Mouse (Mus musculus) macrophage (primary cell): ENCODE data around the gene Akap8l. TPM values are rescaled to one million over a fixed set of nuclear protein-coding genes. Genes with fewer than 3 reads are reported as not detected.

Experiments used
- H3K27ac ChIP-seq: fragments of 350-480 bp; formaldehyde crosslinking; 2 replicates; pipeline ENCODE4 v1.9.0; 2021
- H3K36me3 ChIP-seq: fragments of 350-480 bp; formaldehyde crosslinking; 2 replicates; pipeline ENCODE4 v1.9.0; 2021; ENCODE audit errors: inconsistent target
- H3K4me3 ChIP-seq: fragments of 350-480 bp; formaldehyde crosslinking; 2 replicates; pipeline ENCODE4 v1.9.0; 2021; ENCODE audit errors: inconsistent target
- H3K79me2 ChIP-seq: fragments of 350-480 bp; formaldehyde crosslinking; 2 replicates; pipeline ENCODE4 v1.9.0; 2021; ENCODE audit errors: inconsistent target
- WGBS: methylation state at CpG from one replicate; pipeline ENCODE4 v1.1.7; 2026; ENCODE audit warnings: inconsistent platforms; ENCODE audit not compliant: missing documents; 5-methylcytosine and 5-hydroxymethylcytosine counted together
- polyA plus RNA-seq: library from polyadenylated mRNA; stranded (reverse); fragments of 250-400 nt; gene quantifications from 3 replicates; pipeline ENCODE4 v1.2.4, GENCODE M21; 2018; ENCODE audit warnings: inconsistent platforms
- total RNA-seq, 78 experiments: library from RNA; depleted of rRNA; stranded (reverse); fragments of 250-400 nt; gene quantifications; 1 replicate in 9 of 78; 2 replicates in 24 of 78; 3 replicates in 43 of 78; 4 replicates in 2 of 78; pipeline ENCODE4 v1.2.4; 2018; ENCODE audit warnings: inconsistent platforms in 56 of 78

Gene Akap8l
- 100 to 1,000 TPM in 20 of 26 experiments, 10 to 100 TPM in 6; 36.7 to 321 (median 192) TPM for total RNA-seq (2018; cell fraction: chromatin; rRNA removed)
- 10 to 100 TPM; 14.7 to 32.3 (median 21.5) TPM for total RNA-seq (2018; cell fraction: cytosol; rRNA removed)
- 100 to 1,000 TPM in 9 of 26 experiments, 10 to 100 TPM in 17; 24.8 to 179 (median 86.1) TPM for total RNA-seq (2018; cell fraction: nucleus; rRNA removed)
- polyA plus RNA-seq = 20.2 to 41.0 TPM (median 33.8 TPM) in 3 replicates

DNA sequence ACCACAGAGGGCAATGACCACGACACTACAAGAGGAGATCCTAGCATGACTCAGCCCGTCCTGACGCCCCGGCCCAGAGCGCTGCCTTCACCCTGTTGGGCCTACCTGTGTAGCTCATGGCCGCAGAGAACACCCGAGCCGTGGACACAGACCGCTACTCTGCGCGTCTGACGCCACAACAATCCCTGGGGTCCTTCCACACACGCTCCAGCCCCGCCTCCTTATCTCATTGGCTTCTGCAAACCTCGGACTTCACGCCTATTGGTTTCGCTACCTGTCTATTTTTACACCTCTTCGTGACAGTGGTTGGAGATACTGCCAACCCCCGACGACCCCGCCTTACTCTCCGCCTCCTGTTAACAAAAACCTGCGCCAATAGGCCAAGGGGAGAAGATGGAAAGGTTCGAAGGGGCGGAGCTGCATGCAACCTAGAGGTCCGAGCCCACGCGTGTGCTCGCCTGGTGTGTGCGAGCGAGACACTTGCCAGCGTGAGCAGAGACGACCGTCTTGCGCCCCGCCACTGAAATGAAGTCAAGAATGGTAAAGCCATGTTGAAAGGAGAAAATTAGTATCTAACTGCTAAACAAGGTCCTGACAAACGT is at the start of gene Akap8l:
TSS of gene Akap8l (minus strand) at position 226 of the 602 bp plus-strand sequence.
- Histone ChIP-seq H3K27ac (peak within 1 kb of the TSS; percentile 74), H3K4me3 (peak within 1 kb of the TSS; percentile 99), H3K79me2 (peaks cover 48% of the 10 kb centered on the region), H3K36me3 (peaks cover 15% of the 10 kb centered on the region)
- WGBS = 1% methylated on average over 37 of the region's 37 CpGs

DNA sequence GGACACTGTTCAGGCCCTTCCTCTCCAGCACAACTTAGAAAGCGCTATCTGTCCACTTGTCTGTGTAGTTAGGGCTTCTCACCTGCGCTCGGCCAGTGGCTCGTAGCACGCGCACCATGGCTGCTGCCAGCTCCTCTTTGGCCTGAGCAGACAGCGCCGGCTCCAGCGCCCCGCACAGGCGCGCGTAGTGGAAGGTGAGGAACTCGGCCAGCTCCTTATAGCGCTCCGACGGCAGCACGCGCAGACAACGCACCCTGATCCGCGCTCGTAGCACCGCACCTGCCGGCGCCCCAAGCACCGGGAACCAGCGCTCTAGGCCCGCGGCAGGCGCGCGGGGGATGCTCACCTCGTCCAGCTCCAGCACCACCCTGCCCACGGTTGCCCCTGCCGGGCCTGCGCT is 45.9 kb upstream of the Akap8l start:
- no peaks in the 10 kb centered on the region for H3K79me2 ChIP-seq
- H3K36me3 ChIP-seq = peaks cover 32% of the 10 kb centered on the region; the same call in 1 of the 2 replicates
- no peak overlapping the region for H3K27ac ChIP-seq
- 94% methylated on average over 27 of the region's 37 CpGs for WGBS
- H3K4me3 ChIP-seq = no peak overlapping the region

- H3K4me3 ChIP-seq = no peak overlapping the region
- no peaks in the 10 kb centered on the region for H3K79me2 ChIP-seq
- WGBS = 97% methylated on average over 10 of the region's 10 CpGs
- H3K27ac ChIP-seq = no peak overlapping the region
- peaks cover 32% of the 10 kb centered on the region; the same call in 1 of the 2 replicates for H3K36me3 ChIP-seq
Observed at GRCm38 (mm10) chr17:32393944-32394343, 43.5 kb upstream of the Akap8l start.

DNA sequence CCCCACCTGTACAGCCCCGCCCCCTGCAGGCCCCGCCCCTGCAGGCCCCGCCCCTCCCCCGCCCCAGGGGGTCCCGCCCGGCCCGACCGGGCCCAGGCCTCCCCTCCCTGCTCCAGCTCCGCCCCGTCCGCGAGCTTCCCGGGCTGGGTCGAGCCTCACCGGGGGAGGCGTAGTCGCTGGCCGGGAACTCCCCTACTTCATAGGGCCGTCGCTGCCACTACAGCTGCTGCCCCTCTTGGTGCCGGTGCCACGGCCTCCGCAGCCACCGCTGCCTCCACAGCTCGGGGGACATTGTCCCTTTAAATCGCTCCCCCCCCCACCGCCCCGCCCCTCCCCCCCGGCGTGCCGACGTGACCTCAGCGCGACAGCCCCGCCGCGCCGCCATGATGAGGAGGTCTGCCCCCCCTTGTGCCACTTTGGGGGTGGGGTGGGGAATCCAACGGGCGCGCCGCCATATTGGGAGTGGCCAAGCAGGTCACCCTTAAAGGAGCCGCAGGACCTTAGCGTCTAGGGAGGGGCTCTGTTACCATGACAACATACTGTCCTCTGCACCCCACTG is 38.8 kb upstream of the Akap8l start, which contains the start of gene Wiz:
TSS of gene Wiz (minus strand) at position 339 of the 559 bp plus-strand sequence.
- Histone ChIP-seq H3K79me2 (no peaks in the 10 kb centered on the region), H3K4me3 (peak within 1 kb of the TSS; percentile 20; the same call in 1 of the 2 replicates), H3K27ac (no peak within 1 kb of the TSS), H3K36me3 (peaks cover 14% of the 10 kb centered on the region; the same call in 1 of the 2 replicates)
- under 1% methylated on average over 26 of the region's 44 CpGs for WGBS

DNA sequence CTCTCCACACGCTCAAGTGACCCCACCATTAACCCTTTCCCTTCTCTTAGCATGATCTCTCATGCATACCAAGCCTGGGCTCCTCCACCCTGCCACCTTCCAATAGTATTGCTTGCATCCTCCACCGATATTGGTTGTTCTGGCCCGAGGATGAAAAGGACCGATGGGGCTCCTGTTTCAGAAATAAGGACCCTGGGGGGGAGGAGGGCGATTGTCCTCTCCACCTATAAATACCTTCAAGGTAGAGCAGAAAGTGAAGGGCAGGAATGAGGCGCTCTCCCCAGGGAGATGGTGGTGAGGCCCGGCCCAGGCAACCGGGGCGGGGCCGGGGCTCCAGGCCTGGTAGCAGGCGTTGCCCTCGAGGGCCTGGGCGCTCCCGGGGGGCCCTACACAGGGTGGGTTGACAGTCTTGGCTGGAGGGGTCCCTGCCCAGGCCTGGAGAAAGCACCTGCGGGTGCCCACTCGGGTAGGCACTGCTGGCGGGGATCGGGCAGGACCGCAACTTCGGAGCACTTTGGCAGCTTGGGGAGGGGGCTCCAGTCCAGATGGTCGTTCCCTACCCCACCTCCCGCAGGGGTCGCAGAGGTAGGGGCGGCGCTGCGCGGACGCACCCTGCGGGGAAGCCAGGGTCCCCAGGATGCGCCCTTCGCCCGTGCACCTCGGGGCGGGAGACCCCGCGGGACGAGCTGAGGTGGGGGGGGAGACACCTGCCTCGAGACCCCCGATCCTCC is 38.1 kb upstream of the Akap8l start:
- Histone ChIP-seq H3K4me3 (peak overlapping the region; percentile 20; the same call in 1 of the 2 replicates), H3K27ac (no peak overlapping the region), H3K36me3 (peaks cover 14% of the 10 kb centered on the region; the same call in 1 of the 2 replicates), H3K79me2 (no peaks in the 10 kb centered on the region)
- WGBS = 5% methylated on average over 32 of the region's 39 CpGs

DNA sequence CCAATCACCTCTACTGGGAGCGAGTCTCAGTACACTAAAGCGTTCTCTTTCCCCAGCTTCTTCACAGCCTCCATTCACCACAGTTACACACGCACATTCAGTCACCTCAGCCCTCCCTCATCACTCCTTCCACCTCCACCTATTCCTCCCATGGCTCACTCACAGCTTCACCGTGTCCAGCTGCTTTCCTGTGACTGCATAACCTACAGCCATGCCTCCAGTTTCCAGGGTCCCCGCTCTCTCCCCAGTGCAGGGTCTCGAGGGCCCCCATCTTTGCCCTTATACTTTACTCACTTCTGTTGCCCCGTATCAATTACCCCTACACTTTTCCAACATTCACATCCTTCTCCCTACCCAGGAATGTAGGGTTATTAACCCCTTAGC is 37.6 kb upstream of the Akap8l start:
- 84% methylated on average over 7 of the region's 7 CpGs for WGBS
- peak overlapping the region; percentile 20; the same call in 1 of the 2 replicates for H3K4me3 ChIP-seq
- no peaks in the 10 kb centered on the region for H3K79me2 ChIP-seq
- no peak overlapping the region for H3K27ac ChIP-seq
- H3K36me3 ChIP-seq = peaks cover 12% of the 10 kb centered on the region; the same call in 1 of the 2 replicates

DNA sequence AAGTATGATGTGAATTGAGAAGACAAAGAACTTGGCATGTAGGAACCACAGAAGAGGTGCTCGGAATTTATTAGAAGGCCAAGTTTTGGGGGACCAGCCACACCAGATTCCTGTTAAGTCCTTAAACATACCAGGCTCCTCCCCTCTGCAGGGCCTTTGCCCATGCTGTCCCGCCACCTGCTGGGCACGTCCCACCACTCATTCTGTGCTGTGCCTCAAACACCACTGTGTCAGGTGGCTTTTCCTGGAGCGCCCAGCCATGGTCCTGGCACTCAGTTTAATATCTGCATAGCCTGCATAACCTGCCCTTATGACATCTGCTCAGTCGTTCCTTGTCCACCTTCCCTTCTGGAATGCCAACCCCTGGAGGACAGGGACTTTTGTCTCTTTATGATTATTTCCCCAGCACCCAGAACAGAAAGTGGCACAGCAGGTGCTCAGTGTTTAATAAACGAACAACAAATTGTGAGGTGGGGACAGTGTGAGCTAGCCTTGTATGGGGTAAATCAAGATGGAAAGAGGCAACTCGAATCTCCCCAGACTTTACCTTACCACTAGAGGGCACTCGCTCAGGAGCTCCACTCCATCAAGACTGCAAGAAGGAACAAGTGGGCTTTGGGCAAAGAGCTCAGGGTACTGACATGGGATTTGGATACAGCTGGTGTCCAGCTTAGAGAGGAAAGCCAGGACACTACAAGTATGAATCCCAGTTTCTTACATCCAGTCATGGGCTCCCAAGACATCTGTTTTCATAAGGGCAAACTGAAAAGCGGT is 36.4 kb upstream of the Akap8l start:
- no peaks in the 10 kb centered on the region for H3K79me2 ChIP-seq
- 68% methylated on average over 7 of the region's 9 CpGs for WGBS
- peaks cover 12% of the 10 kb centered on the region; the same call in 1 of the 2 replicates for H3K36me3 ChIP-seq
- H3K4me3 ChIP-seq = no peak overlapping the region
- H3K27ac ChIP-seq = no peak overlapping the region

- whole genome bisulfite sequencing = 94% methylated on average over 5 of the region's 5 CpGs
- no peak overlapping the region for H3K27ac ChIP-seq
- no peaks in the 10 kb centered on the region for H3K79me2 ChIP-seq
- no peak overlapping the region for H3K4me3 ChIP-seq
- H3K36me3 ChIP-seq = peaks cover 12% of the 10 kb centered on the region; the same call in 1 of the 2 replicates
Observed at GRCm38 (mm10) chr17:32383661-32384060, 33.3 kb upstream of the Akap8l start.

GRCm38 (mm10) chr17:32382576-32382975 is 32.2 kb upstream of the Akap8l start:
- Histone ChIP-seq H3K27ac (no peak overlapping the region), H3K36me3 (peaks cover 12% of the 10 kb centered on the region; the same call in 1 of the 2 replicates), H3K4me3 (no peak overlapping the region), H3K79me2 (no peaks in the 10 kb centered on the region)
- WGBS = 92% methylated on average over 6 of the region's 7 CpGs

- 95% methylated on average over 2 of the region's 2 CpGs for WGBS
- no peak overlapping the region for H3K27ac ChIP-seq
Observed at GRCm38 (mm10) chr17:32378786-32379185, 28.4 kb upstream of the Akap8l start.

DNA sequence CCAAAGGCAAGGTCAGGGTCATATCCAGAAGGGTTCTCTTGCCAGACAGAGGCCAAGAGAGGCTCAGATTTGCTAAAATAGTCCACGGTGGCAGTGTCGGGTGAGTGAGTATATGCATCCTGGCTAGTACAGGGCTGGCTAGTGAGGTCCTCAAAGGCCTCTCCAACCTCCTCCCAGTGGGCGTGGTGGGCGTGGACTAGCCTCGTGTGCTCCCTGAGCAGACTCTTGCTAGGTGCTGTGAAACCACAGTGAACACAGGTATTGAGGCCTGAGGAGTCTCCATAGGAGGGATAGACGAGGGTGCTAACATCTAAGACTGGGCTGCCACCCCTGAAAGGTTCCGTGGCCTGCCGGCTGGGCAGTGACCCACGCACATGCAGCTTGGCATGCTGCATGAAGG is 26.7 kb upstream of the Akap8l start:
- Histone ChIP-seq H3K27ac (no peak overlapping the region), H3K4me3 (no peak overlapping the region), H3K36me3 (no peaks in the 10 kb centered on the region), H3K79me2 (no peaks in the 10 kb centered on the region)
- WGBS = 99% methylated on average over 9 of the region's 9 CpGs

More at GRCm38 (mm10) chr17:32378786-32379185, 28.4 kb upstream of the Akap8l start:
- Histone ChIP-seq H3K4me3 (no peak overlapping the region), H3K79me2 (no peaks in the 10 kb centered on the region), H3K36me3 (peaks cover 4% of the 10 kb centered on the region; the same call in 1 of the 2 replicates)

- H3K79me2 ChIP-seq = no peaks in the 10 kb centered on the region
- WGBS = 92% methylated on average over 6 of the region's 15 CpGs
- no peak overlapping the region for H3K4me3 ChIP-seq
- no peak overlapping the region for H3K27ac ChIP-seq
- H3K36me3 ChIP-seq = no peaks in the 10 kb centered on the region
Observed at GRCm38 (mm10) chr17:32376475-32376874, 26.1 kb upstream of the Akap8l start.

- Histone ChIP-seq H3K4me3 (no peak overlapping the region), H3K36me3 (no peaks in the 10 kb centered on the region), H3K79me2 (no peaks in the 10 kb centered on the region), H3K27ac (no peak overlapping the region)
- WGBS = 59% methylated on average over 6 of the region's 17 CpGs
Observed at GRCm38 (mm10) chr17:32368991-32369578, 18.7 kb upstream of the Akap8l start.
